Mouse (Mus musculus) liver, embryonic 16.5 days (tissue): Measurements from ENCODE around the gene Amh. TPM values are rescaled to one million over a fixed set of nuclear protein-coding genes. Genes with fewer than 3 reads are reported as not detected.
A peak's percentile ranks its signal among the peaks of the same experiment; 100 is the strongest.

ENCODE experiments used
- ATAC-seq: fragments of 200-750 bp; cut with Nextera tagmentation; 2 replicates; pipeline ENCODE4 v1.8.0; 2017; ENCODE audit warnings: low read depth, mild to moderate bottlenecking, moderate number of reproducible peaks, moderate library complexity
- H3K27ac ChIP-seq: fragments of 300-500 bp; sonication (generic); 2 replicates; pipeline ENCODE4 v1.5.1; 2014; ENCODE audit warnings: mild to moderate bottlenecking, low read length
- H3K27me3 ChIP-seq: fragments of 300-500 bp; sonication (generic); 2 replicates; pipeline ENCODE4 v1.6.1; 2014; ENCODE audit warnings: low read depth, low read length, mixed read lengths; ENCODE audit not compliant: control insufficient read depth, insufficient read depth
- H3K36me3 ChIP-seq: fragments of 300-500 bp; sonication (generic); 2 replicates; pipeline ENCODE4 v1.6.1; 2014; ENCODE audit warnings: mild to moderate bottlenecking; ENCODE audit not compliant: control insufficient read depth, insufficient read depth
- H3K4me1 ChIP-seq: fragments of 300-500 bp; sonication (generic); 2 replicates; pipeline ENCODE4 v1.6.1; 2014; ENCODE audit warnings: low read depth, low read length, mixed read lengths; ENCODE audit not compliant: control insufficient read depth
- H3K4me2 ChIP-seq: fragments of 300-500 bp; sonication (generic); 2 replicates; pipeline ENCODE4 v1.6.1; 2014; ENCODE audit warnings: low read depth, low read length, mixed read lengths
- H3K4me3 ChIP-seq: fragments of 300-500 bp; sonication (generic); 2 replicates; pipeline ENCODE4 v1.5.1; 2014; ENCODE audit warnings: low read depth, mild to moderate bottlenecking, low read length
- H3K9ac ChIP-seq: fragments of 300-500 bp; sonication (generic); 2 replicates; pipeline ENCODE4 v1.6.1; 2014; ENCODE audit warnings: low read depth, low read length
- H3K9me3 ChIP-seq: fragments of 300-500 bp; sonication (generic); replicated peaks from 2 replicates; pipeline ENCODE4 v1.6.1; 2016; ENCODE audit warnings: low read length; ENCODE audit not compliant: control insufficient read depth
- WGBS: fragments of 180-500 bp; shearing (Covaris S2); extraction: QIAGEN DNeasy Blood & Tissue Kit; methylation state at CpG from one replicate; pipeline ENCODE4 v1.1.7; 2014; ENCODE audit not compliant: insufficient replicate concordance; 5-methylcytosine and 5-hydroxymethylcytosine counted together
- microRNA counts: library from miRNA; unstranded; fragments of <30 nt; microRNA quantifications from one replicate; lab custom pipeline; 2016
- microRNA-seq: library from miRNA; unstranded; fragments of <30 nt; microRNA quantifications from one replicate; pipeline ENCODE4, GENCODE M21; 2016
- polyA plus RNA-seq: library from polyadenylated mRNA; unstranded; fragments of >200 nt; fragmentation: Nextera tagmentation; extraction: Ambion mirVana; gene quantifications from 2 replicates; pipeline ENCODE4 v1.2.1, GENCODE M21; 2015

The Amh gene
- polyA plus RNA-seq, 1 experiment from 2014 or later: 0.08 TPM

DNA sequence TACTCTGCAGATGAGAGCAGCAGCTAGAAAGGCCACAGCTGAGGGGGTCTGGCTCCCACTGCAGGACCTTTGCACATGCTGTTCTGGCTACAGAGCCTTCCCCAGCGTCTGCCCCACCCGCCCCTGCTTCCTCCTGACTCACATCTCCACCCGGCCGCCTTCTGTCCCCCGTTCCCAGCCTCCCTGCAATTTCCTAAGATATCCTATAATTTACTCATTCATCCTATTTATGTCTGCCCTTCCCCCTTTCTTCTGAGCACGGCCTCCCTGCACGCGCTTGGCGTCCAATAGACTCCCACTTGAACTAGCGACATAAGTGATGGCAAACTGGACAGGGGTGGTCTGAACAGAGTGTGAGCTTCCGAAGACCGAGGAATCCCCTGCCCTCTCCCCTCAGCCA lies 40.7 kb downstream of the Amh start:
- 73% methylated on average over 12 of the region's 12 CpGs for WGBS
- H3K4me2 ChIP-seq: no peak overlapping the region
- ATAC-seq: no peak
- H3K4me1 ChIP-seq: peaks cover 11% of the 10 kb centered on the region
- peaks cover 49% of the 10 kb centered on the region for H3K27me3 ChIP-seq
- no peak overlapping the region for H3K9ac ChIP-seq
- no peaks in the 10 kb centered on the region for H3K9me3 ChIP-seq
- H3K4me3 ChIP-seq: no peak overlapping the region
- H3K27ac ChIP-seq: no peak overlapping the region
- no peaks in the 10 kb centered on the region for H3K36me3 ChIP-seq

DNA sequence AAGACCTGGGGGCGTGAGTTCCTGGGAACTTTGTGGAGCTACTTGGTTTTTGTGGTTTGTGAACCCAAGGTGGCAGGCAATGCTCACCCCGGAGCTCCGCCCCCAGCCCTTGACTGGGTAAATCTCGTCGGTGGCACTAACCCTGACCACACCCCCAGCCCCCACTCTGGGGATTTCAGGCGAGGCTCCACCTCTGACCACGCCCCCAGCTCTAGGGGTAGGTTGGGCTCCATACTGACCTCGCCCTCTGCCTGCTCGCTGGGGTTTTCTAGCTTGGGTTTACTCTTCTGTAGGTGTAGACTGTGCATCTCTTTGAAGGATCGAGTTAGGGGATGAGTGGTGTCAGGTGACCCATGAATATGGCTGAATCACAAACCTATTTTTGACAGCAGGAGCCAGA lies 43.5 kb downstream of the Amh start:
- H3K9ac ChIP-seq: no peak overlapping the region
- H3K27me3 ChIP-seq: peaks cover 24% of the 10 kb centered on the region
- no peaks in the 10 kb centered on the region for H3K9me3 ChIP-seq
- peaks cover 14% of the 10 kb centered on the region for H3K4me1 ChIP-seq
- ATAC-seq: peak; percentile 78
- H3K27ac ChIP-seq: no peak overlapping the region
- 2% methylated on average over 10 of the region's 10 CpGs for WGBS
- no peak overlapping the region for H3K4me3 ChIP-seq
- peaks cover 17% of the 10 kb centered on the region for H3K36me3 ChIP-seq
- no peak overlapping the region for H3K4me2 ChIP-seq

DNA sequence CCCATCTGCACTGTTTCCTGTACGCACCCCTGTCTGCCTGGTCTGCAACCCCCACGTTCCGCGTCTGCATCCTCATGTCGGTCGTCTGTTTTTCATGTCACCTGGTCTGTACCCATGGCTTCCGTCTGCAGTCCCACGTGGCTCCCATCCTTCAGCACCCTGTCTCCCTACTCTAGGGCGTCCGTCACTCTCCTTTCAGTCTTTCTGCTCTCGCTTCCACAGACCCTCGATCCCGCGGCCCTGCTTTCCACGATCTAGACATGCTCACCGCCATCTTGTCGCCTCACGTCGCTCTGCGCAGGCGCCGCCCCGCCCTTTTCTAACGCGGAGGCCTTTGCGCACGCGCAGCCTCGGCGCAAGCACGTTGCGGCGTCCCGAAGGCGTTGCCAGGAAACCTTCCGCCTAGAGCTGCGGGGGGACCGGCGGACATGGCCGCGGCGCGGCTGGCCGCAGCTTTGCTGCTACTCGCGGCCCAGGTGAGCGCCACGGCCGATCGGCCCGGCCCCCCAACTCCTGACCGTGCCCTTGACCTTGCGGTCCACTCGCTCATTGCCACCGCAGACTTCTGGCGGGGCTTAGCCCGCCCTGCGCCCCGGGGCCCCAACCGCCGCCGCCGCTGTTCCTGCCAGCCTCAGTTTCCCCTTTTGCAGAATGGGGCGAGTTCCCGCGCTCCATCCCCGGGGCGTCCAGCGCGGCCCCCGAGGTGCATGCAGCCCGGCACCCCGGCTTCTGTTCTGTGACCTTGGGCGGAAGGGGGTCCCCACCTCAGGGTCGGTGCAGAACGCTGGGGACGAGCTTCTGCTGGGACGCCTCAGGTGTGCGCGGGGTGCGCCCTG lies 50.1 kb downstream of the Amh start, which contains the start of the genes Lsm7 and Sppl2b:
TSS of gene Lsm7 (minus strand) at position 297 of the 836 bp plus-strand sequence.
TSS of gene Sppl2b (plus strand) at position 363 of the 836 bp plus-strand sequence.
- Histone ChIP-seq H3K4me1 (peaks cover 47% of the 10 kb centered on the region), H3K27ac (peak within 1 kb of the TSS; percentile 99), H3K9me3 (no peaks in the 10 kb centered on the region), H3K27me3 (no peaks in the 10 kb centered on the region), H3K9ac (peak within 1 kb of the TSS; percentile 98), H3K36me3 (peaks cover 17% of the 10 kb centered on the region), H3K4me2 (peak within 1 kb of the TSS; percentile 96), H3K4me3 (peak within 1 kb of the TSS; percentile 96)
- under 1% methylated on average over 81 of the region's 81 CpGs for WGBS
- ATAC-seq: peak; percentile 41

DNA sequence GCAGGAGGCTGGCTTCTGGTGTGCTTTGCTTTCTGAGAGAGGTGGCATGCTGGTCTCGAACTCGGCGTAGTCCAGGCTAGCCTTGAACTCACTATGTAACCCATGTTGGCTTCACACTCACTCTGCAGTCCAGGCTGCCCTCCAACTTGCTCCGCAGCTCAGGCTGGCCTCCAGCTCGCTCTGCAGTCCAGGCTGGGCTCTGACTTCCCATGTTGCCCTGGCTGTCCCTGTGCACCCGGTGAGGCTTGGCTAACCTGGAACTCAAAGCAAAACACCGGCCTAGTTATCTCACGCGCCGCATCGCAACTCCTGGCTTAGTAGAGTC lies 50.7 kb downstream of the Amh start:
- Histone ChIP-seq H3K9me3 (no peaks in the 10 kb centered on the region), H3K4me1 (peaks cover 50% of the 10 kb centered on the region), H3K36me3 (peaks cover 17% of the 10 kb centered on the region), H3K4me2 (peak overlapping the region; percentile 96), H3K9ac (peak overlapping the region; percentile 98), H3K4me3 (peak overlapping the region; percentile 96), H3K27ac (peak overlapping the region; percentile 99), H3K27me3 (no peaks in the 10 kb centered on the region)
- WGBS: 8% methylated on average over 11 of the region's 11 CpGs
- ATAC-seq: no peak

DNA sequence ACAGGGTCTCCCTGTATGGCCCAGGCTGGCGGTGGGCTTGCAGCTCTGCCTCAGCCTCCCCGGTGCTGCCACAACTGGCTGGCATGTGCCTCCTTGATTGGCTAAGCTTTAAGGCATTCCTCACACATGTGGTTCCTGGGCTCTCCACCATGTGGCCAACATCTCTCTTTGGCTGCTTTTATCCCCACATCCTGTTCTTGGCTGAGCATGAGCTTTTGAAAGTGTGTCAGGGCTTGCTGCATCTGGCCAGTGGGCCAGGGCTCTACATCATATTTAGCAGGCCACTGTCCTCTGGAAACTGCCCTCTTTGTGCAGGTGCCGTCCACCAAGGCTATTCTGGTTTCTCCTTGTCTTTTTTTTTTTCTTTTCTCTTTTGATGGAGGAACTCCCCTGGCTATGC lies 51.2 kb downstream of the Amh start:
- Histone ChIP-seq H3K9me3 (no peaks in the 10 kb centered on the region), H3K27ac (peak overlapping the region; percentile 99), H3K4me3 (peak overlapping the region; percentile 96), H3K4me2 (peak overlapping the region; percentile 96), H3K27me3 (no peaks in the 10 kb centered on the region), H3K4me1 (peaks cover 56% of the 10 kb centered on the region), H3K36me3 (peaks cover 16% of the 10 kb centered on the region), H3K9ac (peak overlapping the region; percentile 98)
- no peak for ATAC-seq
- WGBS: 32% methylated on average over 3 of the region's 3 CpGs

DNA sequence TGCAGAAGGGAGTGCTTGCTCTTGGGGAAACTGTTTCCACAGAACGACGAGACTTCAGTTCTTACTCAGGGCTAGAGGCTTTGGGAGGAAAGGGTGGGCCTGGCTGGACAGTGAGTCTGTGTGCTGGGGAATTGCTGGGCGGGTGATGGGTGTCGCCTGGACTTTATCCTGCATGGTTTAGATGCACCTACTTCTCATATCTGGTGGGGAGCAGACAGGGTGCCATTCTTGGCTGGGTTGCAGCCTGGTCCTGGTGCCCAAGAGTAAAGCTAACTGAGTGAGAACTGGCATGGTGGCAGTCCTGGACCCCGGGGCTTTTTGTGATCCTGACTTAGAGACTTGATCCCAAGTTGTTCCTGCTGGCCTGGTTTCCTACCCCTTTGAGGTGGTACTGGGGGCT lies 51.9 kb downstream of the Amh start:
- H3K4me1 ChIP-seq: peaks cover 62% of the 10 kb centered on the region
- H3K27ac ChIP-seq: peak overlapping the region; percentile 99
- H3K27me3 ChIP-seq: no peaks in the 10 kb centered on the region
- H3K4me2 ChIP-seq: peak overlapping the region; percentile 96
- peaks cover 16% of the 10 kb centered on the region for H3K36me3 ChIP-seq
- WGBS: 38% methylated on average over 5 of the region's 5 CpGs
- ATAC-seq: peak; percentile 38
- H3K9me3 ChIP-seq: no peaks in the 10 kb centered on the region
- peak overlapping the region; percentile 96 for H3K4me3 ChIP-seq
- peak overlapping the region; percentile 98 for H3K9ac ChIP-seq

MicroRNAs encoded within 50 kb of the gene (microRNA counts, 519-probe panel; counts per million panel counts)
- microRNA mmu-miR-1982 (lab: Ali Mortazavi, UCI): 60.7 counts per million

Small RNAs within 50 kb of the gene (microRNA-seq; reads per million reads assigned to microRNA genes)
- 2.2 reads per million for gene Mir1982

Other genes with a start within 250 kb of the Amh start
- 10.9 and 12.1 TPM in 2 replicates for gene Rexo1, start 243.7 kb upstream of the Amh start, polyA plus RNA-seq
- 9.6 and 10.7 TPM in 2 replicates for gene Klf16, start 227.9 kb upstream of the Amh start, polyA plus RNA-seq
- 31.4 and 35.9 TPM in 2 replicates for gene Abhd17a, start 214.9 kb upstream of the Amh start, polyA plus RNA-seq
- gene Scamp4, start 202.4 kb upstream of the Amh start, polyA plus RNA-seq: 35.3 and 38.3 TPM in 2 replicates
- gene Adat3, start 202.4 kb upstream of the Amh start, polyA plus RNA-seq: 3.2 and 3.7 TPM in 2 replicates
- 1.2 and 1.5 TPM in 2 replicates for gene Gm49322, start 199.2 kb upstream of the Amh start, polyA plus RNA-seq
- gene Csnk1g2, start 182.4 kb upstream of the Amh start, polyA plus RNA-seq: 5.0 and 9.8 TPM in 2 replicates
- gene Btbd2, start 148.2 kb upstream of the Amh start, polyA plus RNA-seq: 2.8 and 5.1 TPM in 2 replicates
- gene Mknk2, start 127.1 kb upstream of the Amh start, polyA plus RNA-seq: 41.5 and 54.4 TPM in 2 replicates
- 26.1 and 27.4 TPM in 2 replicates for gene Mob3a, start 103.3 kb upstream of the Amh start, polyA plus RNA-seq
- gene Izumo4, start 103.1 kb upstream of the Amh start, polyA plus RNA-seq: 9.3 and 10.4 TPM in 2 replicates
- 20.9 and 21.2 TPM in 2 replicates for gene Ap3d1, start 63.0 kb upstream of the Amh start, polyA plus RNA-seq
- 6.0 and 7.5 TPM in 2 replicates for gene Dot1l, start 50.0 kb upstream of the Amh start, polyA plus RNA-seq
- gene Sf3a2, start 7.0 kb upstream of the Amh start, polyA plus RNA-seq: 23.4 and 30.1 TPM in 2 replicates
- gene Plekhj1, start 6.6 kb upstream of the Amh start, polyA plus RNA-seq: 61.4 and 64.7 TPM in 2 replicates
- gene Jsrp1, start 8.3 kb downstream of the Amh start, polyA plus RNA-seq: 0.54 and 1.2 TPM in 2 replicates
- gene Oaz1, start 21.4 kb downstream of the Amh start, polyA plus RNA-seq: 1,363 and 1,382 TPM in 2 replicates
- not detected in 2 replicates for gene Lingo3, start 38.8 kb downstream of the Amh start, polyA plus RNA-seq
- gene Lsm7, start 50.0 kb downstream of the Amh start, polyA plus RNA-seq: 92.5 and 108 TPM in 2 replicates
- 60.4 and 65.3 TPM in 2 replicates for gene Sppl2b, start 50.0 kb downstream of the Amh start, polyA plus RNA-seq
- 0.04 TPM in 1 of 2 replicates, not detected in the other for gene Tmprss9, start 66.6 kb downstream of the Amh start, polyA plus RNA-seq
- 151 and 160 TPM in 2 replicates for gene Timm13, start 95.7 kb downstream of the Amh start, polyA plus RNA-seq
- 10.3 TPM in 2 replicates for gene Lmnb2, start 113.0 kb downstream of the Amh start, polyA plus RNA-seq
- 4.0 and 5.0 TPM in 2 replicates for gene Gadd45b, start 124.8 kb downstream of the Amh start, polyA plus RNA-seq
- gene Gng7, start 209.7 kb downstream of the Amh start, polyA plus RNA-seq: 0.36 and 0.44 TPM in 2 replicates
- not detected in 2 replicates for gene Diras1, start 220.4 kb downstream of the Amh start, polyA plus RNA-seq
- gene Slc39a3, start 232.2 kb downstream of the Amh start, polyA plus RNA-seq: 5.5 TPM in 2 replicates